Mouse (Mus musculus): ENCODE results near the gene Vps16. TPM values are rescaled to one million over a fixed set of nuclear protein-coding genes. Genes with fewer than 3 reads are reported as not detected.

The Vps16 gene
- total RNA-seq (2015; ENCODE audit: low replicate concordance) (74.6 and 122 TPM in 2 replicates), total RNA-seq (2017; ENCODE audit: low replicate concordance) (62.8 and 75.8 TPM in 2 replicates)

DNA sequence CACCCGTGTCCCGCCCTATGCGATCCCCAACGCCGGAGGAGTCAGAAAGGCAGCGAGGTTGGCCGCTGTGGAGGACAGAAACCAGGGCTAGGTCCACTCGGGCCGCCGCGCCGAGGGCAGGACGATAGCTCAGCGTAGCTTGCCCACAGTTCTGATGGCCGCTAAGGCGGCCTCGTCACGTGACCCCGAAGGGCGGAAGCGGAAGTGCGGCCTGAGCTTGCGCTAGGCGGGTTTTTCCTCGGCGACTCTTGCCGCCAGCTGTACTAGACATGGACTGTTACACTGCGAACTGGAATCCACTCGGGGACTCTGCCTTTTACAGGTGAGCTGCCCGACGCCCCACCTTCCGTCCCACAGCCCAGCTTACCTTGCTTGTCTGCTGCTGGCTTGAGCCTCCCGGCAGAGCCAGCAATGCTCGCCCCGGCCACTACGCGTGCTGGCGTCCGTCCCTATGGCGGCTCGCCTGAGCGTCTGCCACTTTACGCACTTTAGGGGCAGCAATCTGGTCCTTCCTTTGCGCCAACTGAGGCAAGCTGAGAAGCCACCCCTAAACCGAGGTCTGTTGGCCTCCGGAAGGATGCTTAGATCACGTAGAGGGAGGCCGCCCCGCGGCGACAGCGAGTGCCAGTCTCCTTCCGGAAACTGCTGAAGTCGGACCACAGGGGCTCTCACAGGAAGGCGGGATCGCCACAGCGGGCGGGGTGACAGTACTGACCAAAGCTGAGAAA is at the start of gene Vps16, which contains the start of gene Pced1a:
Gene Vps16 (plus strand): TSS at position 214 of the 728 bp plus-strand sequence.
Gene Pced1a (minus strand): TSS at position 576 of the 728 bp plus-strand sequence.
- ATAC-seq (replicated peaks; ENCODE audit: low FRiP score, poor library complexity, severe bottlenecking): peak; percentile 93

DNA sequence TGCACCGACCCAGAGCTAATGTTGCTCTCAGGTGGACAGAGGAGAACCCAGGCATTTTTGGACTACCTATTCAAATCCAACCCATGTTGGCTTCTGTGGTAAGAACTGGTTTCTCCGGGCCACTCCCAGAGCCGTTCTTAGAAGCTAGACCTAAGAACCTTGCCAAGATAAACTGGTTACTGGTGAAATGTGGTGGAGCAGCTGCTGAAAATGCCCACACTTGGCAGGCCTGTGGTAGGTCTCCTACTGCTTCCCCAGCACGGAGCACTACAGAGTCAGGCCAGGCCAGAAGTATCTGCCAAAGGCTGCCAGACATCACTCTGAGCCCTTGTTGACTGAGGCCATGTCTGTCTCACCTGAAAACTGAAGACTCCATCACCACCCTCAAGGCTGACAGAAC is 49.2 kb upstream of the Vps16 start:
- no peak for ATAC-seq (replicated peaks; ENCODE audit: low FRiP score, poor library complexity, severe bottlenecking)

DNA sequence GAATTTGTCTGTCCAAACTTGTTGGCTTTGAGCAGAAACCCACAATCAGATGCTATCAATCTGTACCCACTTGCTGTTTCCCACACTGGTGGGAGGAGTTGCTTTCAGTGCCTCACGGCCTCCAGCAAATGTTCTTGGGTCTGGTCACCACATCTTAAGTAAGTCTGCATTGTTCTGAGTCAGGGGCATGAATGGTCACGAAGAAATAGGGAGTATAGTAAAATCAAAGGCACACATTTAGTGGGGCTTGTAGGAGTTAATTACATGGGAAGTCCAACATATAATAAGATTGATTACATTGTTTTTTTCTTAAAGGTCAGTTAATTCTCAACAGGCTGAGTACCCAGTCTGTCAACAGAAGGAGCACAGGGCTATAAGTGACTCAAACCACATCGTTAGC is 40.9 kb upstream of the Vps16 start:
- ATAC-seq (replicated peaks; ENCODE audit: low FRiP score, poor library complexity, severe bottlenecking): no peak

DNA sequence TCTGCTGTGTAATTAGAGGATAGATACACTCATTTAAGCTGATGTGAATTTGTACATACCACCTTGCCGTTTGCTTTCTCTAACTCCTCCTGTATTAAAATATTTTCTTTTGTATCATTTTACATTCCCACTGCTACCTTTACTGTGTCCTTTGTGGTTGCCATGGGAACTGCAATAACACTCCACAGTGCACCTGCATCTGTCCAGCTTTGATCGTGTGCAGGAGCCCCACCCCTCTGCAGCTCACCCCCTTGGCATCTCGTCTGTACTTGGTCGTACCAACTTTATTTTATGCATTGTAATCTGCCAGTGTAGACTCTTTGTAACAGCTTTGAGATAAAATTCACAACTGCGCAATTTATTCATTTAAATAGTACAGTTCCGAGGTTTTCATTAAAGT is 40.2 kb upstream of the Vps16 start:
- ATAC-seq (replicated peaks; ENCODE audit: low FRiP score, poor library complexity, severe bottlenecking): no peak

DNA sequence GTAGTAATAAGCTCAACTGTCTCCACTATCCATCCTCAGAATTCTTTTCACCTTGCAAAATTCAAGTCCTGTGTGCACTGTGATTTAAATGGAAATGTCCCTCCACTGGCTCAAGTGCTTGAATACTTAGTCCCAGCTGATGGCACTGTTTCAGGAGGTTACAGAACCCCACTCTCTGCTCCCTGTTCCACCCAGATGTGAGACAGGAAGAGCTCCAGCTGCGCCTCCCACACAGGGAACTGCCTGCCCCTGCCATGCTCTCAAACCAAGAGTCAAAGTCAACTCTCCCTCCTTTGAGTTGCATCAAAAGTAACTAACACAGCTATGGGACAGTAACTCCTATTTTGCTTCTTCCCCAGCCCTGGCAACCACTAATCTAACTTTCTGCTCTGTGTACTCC is 37.9 kb upstream of the Vps16 start:
- no peak for ATAC-seq (replicated peaks; ENCODE audit: low FRiP score, poor library complexity, severe bottlenecking)

DNA sequence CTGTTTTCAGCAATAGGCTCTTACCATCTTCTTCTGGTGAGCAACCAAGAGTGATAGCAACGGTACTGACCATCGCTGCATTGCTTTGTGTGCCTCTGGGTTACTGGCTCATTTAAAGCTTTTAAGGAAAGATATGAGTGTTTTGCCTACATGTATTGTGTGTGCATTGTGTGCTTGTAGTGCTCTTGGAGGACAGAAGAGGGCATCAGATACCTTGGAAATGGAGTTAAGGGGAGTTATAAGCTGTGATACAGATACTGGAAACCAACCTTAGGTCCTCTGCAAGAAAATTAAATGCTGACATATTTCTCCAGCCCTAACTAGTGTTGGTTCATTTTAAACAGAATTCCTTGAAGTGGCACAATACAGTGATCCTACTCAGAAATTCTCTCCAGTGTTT is 35.3 kb upstream of the Vps16 start:
- ATAC-seq (replicated peaks; ENCODE audit: low FRiP score, poor library complexity, severe bottlenecking): no peak

DNA sequence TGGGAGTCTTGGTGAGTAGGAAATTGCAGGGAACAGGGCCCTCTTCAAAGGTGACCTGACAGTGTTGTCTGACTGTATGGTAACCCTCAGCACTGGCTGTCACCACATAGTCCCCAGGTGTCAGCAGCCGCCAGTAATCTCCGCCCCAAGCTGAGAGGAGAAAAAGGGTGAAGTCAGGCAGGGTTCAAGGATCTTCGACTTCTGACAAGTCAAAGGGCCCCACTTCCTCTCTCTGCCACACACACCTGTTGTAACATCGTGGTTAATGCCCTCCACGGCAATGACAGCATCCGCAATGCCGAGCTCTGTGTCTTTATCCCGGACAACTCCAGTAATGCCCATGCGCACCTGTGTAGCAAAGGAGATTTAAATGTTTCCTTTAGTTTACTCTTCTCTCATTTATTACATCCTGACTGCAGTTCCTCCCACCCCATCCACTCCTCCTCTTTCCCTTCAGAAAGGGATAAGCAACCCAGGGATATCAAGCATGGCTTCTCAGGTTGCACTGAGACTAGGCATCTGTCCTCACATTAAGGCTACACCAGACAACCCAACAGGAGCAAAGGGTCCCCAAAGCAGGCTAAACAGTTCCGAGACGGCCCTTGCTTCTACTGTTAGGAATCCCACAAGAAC is 33.0 kb upstream of the Vps16 start:
- ATAC-seq (replicated peaks; ENCODE audit: low FRiP score, poor library complexity, severe bottlenecking): no peak

DNA sequence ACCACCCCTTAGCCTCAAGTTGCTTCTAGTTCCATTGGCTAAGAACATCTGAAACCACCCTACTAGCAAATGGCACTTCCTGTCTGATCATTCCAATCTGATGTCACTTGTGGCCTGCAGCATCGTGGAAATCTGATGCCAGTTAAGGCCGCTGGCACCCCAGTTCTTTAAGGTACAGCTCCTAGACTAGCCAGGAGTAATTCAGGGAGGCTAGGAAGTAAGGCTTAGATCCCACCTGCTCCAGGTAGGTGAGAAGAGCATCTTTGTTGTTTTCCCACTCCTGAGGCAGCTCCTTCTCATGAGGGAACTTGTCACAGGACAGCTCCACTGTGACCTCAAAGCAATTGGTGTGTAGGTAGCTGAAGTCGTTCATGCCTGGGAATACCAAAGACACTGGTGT is 31.3 kb upstream of the Vps16 start:
- no peak for ATAC-seq (replicated peaks; ENCODE audit: low FRiP score, poor library complexity, severe bottlenecking)

DNA sequence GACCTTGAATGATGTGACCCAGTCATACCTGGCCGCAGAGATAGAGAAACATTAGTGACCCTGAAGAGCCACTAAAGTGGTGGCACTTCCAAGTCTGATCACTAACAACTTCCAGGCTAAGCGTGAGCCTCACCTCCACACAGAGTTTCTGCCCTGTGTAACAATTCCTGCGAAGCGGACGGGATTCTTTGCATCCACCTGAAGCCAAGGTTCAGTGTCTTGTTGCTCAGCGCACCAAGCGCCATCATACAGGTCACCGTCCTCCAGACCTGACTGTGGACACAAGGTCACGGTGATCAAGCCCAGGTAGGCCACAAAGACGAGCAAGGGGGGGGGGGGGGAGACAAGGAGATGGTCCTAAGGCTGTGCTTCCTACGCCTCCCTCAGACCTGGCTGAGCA is 28.4 kb upstream of the Vps16 start:
- no peak for ATAC-seq (replicated peaks; ENCODE audit: low FRiP score, poor library complexity, severe bottlenecking)

DNA sequence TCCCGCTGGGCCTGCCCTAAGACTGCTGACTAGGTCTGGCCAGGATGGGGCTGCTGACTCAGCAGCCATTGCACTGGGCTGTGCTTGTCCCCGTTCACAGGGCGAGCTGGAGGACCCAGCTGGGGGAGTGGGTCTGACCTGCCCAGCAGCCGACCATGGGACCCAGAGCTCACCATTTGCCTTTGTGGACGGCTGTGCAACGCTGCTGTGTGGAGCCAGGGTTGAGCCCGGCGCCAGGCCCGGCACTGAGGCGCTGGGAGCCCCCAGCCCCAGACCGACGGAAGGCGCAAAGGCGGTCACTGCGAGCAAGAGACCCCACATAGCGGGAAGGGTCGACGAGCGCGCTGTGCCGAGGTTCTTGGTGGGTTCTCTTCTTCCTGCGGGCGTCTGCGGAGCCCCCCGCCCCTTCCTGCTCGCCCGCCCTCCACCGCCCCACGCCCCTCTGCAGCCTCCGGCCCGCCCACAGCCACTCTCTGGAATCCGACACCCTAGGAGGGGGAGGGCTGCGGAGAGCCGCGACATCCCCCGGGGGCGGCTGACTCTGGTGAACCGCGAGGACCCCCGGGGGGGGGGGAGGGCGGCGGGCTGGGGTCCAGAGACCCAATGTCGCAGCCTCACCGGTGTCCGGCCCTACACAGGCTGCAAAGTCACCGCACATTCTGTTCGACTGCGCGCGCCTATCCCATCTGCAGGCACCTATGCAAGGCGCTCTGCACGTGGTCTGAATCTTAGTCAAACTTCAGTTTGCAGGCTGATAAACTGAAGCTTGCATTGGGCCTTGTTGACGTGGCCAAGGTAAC is 26.8 kb upstream of the Vps16 start, which contains the start of gene Cpxm1:
Gene Cpxm1 (minus strand): TSS at position 389 of the 800 bp plus-strand sequence.
- ATAC-seq (replicated peaks; ENCODE audit: low FRiP score, poor library complexity, severe bottlenecking): no peak

DNA sequence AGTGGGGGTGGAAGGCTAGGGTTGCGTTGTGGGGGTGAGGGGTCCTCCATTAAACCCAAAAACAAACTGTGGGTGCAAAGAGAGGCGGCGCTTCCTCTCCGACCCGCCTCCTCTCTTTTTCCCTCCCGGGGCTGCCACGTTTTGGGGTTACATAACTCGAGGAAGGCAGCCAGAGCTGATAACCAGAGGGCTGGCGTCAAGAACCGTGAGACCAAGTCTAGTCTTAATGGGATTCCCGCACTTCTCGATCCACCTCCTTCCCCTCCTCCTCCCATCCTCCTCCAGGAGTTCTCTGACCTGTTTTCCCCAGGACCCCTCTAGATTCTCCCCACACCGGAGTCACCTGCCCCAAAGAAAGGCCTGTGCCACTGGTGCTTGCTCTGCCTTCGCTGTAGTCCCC is 26.0 kb upstream of the Vps16 start:
- no peak for ATAC-seq (replicated peaks; ENCODE audit: low FRiP score, poor library complexity, severe bottlenecking)

DNA sequence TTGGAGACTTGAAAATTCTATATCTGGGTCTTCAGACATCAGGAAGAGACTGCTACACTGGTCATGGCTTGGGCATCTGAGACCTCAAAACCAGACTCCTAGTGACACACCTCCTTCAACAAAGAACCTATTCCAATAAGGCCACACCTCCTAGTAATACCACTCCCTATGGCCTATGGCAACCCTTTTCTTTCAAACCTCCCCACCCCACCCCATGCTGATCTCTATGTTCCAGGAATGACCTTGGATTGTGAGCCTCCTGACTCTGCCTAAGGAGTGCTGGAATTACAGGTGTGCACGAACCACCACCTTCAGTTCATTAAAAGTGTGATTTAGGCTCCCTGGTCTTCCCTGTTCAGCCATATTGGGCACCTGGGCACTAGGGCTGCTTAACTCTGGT is 24.1 kb upstream of the Vps16 start:
- ATAC-seq (replicated peaks; ENCODE audit: low FRiP score, poor library complexity, severe bottlenecking): no peak

DNA sequence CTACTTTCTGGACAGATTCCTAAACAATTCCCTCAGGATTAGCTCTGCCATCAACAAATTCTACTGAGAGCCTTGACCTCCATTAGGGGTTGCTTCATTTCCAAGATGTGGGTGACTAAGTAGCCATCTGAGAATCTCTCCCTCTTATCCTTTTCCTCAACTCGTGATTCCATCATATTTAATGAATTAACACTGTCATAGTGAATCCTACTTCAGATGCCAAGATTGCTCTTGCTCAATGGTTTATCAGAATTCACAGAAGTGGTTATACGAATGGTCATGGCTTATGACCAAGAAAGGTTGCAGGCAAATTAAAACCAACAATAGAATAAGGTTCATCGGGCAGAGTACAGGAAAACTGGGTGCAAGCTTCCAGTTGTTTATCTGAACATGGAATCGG is 22.2 kb upstream of the Vps16 start:
- no peak for ATAC-seq (replicated peaks; ENCODE audit: low FRiP score, poor library complexity, severe bottlenecking)

DNA sequence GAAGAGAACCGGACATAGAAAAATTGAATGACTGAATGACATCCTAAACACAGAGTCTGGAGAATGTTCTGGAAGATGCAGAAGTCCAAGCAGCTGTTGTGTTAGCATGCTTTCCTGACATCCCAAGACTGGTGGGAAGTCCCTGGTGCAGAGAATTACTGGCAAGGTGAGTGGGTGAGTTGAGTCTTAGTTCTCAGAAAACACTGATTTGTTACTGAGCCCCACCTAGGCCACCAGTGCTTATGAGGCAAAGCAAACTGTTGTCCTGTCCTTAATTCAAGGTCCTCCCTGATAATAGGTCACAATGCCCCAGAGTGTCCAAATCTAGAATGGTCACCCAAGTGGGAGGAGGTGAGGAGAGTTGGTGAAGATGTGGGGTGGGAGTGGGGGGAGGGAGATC is 19.2 kb upstream of the Vps16 start, which contains the start of the genes Gm28372 and 1700020A23Rik:
Gene Gm28372 (plus strand): TSS at position 301 of the 400 bp plus-strand sequence.
Gene 1700020A23Rik (plus strand): TSS at position 321 of the 400 bp plus-strand sequence.
- ATAC-seq (replicated peaks; ENCODE audit: low FRiP score, poor library complexity, severe bottlenecking): no peak

DNA sequence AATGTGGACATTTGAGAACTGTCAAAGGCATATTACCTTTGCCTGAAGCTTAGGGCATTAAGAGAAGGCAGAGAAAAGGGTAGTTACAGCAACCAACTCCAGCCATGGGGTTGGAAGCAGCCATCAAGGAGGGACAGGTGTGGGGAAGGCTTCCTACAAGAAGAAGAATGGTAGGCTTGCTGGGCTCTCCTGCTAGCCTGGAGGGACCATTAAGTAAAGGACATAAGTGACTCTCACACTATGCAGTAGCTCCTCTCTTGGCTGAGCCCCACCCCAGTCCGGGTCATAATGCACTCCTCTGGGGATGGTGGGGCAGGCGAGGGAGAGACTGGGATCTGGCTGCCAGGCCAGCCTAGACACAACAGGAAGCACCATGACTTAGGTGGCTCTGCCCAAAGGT is 18.0 kb upstream of the Vps16 start, which contains the start of gene Tmem239:
Gene Tmem239 (plus strand): TSS at position 301 of the 400 bp plus-strand sequence.
- no peak for ATAC-seq (replicated peaks; ENCODE audit: low FRiP score, poor library complexity, severe bottlenecking)

DNA sequence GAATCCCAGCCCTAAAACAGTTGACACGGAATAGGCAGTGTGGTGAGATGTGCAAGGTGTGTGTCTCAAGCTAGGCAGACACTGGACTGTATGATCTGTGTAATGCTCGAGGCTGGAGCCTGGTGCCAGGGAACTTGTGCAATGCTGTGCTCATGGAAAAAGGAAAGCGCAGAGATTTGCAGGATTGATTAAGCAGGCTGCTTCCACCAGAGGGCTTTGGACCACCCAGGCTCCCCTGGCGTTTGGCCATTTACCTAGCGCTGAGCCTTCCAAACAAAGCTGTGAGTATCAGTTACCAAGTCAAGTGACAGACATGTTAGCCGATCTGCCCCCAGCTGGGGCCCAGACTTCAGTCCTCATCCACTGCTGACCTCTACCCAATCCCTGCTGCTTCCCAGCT is 15.9 kb upstream of the Vps16 start:
- ATAC-seq (replicated peaks; ENCODE audit: low FRiP score, poor library complexity, severe bottlenecking): no peak

DNA sequence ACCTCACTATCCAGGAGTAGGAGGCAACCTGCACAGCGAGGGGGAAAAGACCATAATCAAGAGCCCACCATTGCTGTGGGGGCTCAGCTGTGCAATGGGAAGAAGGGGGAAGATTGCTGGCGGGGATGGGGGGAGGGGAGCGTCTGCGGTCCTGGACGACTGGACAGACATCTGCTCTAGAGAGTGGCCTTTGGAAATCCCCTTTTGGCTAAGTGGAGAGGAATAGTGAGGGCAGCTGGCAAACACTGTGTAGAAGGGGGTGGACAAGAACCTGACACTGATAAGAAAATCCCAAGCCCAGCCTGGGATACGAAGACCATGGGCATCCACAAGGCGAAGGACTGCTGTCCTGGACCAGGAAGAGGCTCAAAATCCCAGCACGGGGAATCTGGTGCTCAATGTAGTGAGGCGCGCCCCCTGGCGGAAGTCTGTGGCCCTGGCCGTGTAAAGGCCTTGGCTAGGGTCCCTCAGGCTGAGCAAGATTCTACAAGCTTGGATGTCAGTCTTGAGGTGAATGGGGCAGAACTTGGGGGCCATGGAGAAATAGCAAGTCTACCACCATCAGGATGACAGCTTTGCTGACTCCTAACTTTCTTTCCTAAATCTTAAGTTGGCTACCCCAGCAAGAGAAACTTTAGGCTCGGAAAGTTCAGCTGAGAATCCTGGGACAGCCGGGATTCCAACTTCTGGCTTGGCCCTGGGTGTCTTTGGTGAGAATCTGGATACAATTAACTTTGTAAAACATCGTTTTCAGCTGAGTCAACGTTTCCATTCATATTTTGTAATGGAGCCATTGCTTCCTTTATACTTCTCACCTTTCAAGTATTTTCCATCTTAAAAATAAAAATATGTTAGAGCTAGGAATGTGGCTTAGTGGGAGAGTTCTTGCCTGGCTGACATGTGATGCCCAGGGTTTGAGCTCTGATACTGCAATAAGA is 12.3 kb upstream of the Vps16 start:
- ATAC-seq (replicated peaks; ENCODE audit: low FRiP score, poor library complexity, severe bottlenecking): peak; percentile 72

DNA sequence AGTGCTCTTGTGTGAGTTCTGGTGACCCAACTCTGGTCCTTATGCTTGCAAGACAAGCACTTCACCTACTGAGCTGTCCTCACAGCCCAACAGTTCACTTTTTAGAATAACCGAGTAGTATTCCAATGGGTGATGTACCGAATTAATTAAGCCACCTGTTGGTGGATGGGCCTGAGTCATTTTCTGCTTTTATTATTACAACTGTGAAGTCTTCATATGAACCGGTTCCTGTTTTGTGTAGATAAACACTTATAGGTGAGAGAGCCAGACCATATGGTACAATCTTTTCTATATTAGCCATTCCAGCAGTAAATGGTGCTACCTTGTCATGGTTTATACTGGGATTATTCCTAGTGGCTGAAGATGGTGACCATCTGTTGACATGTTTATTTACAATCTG is 11.4 kb upstream of the Vps16 start:
- ATAC-seq (replicated peaks; ENCODE audit: low FRiP score, poor library complexity, severe bottlenecking): no peak
